Mouse (Mus musculus) embryonic facial prominence, embryonic 14.5 days (tissue): ENCODE measurements around the gene Gpr3. TPM values are rescaled to one million over a fixed set of nuclear protein-coding genes. Genes with fewer than 3 reads are reported as not detected.

Experiments
- ATAC-seq: fragments of 200-750 bp; cut with Nextera tagmentation; 2 replicates; pipeline ENCODE4 v1.8.0; 2017; ENCODE audit warnings: low read depth, moderate number of reproducible peaks, moderate TSS enrichment
- DNase-seq: peaks from one replicate; pipeline ENCODE4 v3.0.0-alpha.2; 2015; ENCODE audit warnings: low spot score
- H3K27ac ChIP-seq: fragments of 300-500 bp; sonication (generic); replicated peaks from 2 replicates; pipeline ENCODE4 v1.5.1; 2014; ENCODE audit warnings: low read depth, mild to moderate bottlenecking, low read length, moderate library complexity
- H3K27me3 ChIP-seq: fragments of 300-500 bp; sonication (generic); replicated peaks from 2 replicates; pipeline ENCODE4 v1.6.1; 2014; ENCODE audit warnings: low read length; ENCODE audit not compliant: control insufficient read depth, insufficient read depth
- H3K36me3 ChIP-seq: fragments of 300-500 bp; sonication (generic); 2 replicates; pipeline ENCODE4 v1.6.1; 2014; ENCODE audit warnings: low read length, mixed read lengths; ENCODE audit not compliant: control insufficient read depth, insufficient read depth
- H3K4me1 ChIP-seq: fragments of 300-500 bp; sonication (generic); 2 replicates; pipeline ENCODE4 v1.6.1; 2014; ENCODE audit warnings: antibody characterized with exemption, low read length; ENCODE audit not compliant: control insufficient read depth, insufficient read depth
- H3K4me2 ChIP-seq: fragments of 300-500 bp; sonication (generic); 2 replicates; pipeline ENCODE4 v1.6.1; 2014; ENCODE audit warnings: low read depth, mild to moderate bottlenecking, low read length, moderate library complexity, mixed read lengths
- H3K4me3 ChIP-seq: fragments of 300-500 bp; sonication (generic); 2 replicates; pipeline ENCODE4 v1.5.1; 2014; ENCODE audit warnings: low read depth, mild to moderate bottlenecking, low read length
- H3K9ac ChIP-seq: fragments of 300-500 bp; sonication (generic); 2 replicates; pipeline ENCODE4 v1.6.1; 2014; ENCODE audit warnings: low read depth, mild to moderate bottlenecking, low read length, moderate library complexity, mixed read lengths
- H3K9me3 ChIP-seq: fragments of 300-500 bp; sonication (generic); 2 replicates; pipeline ENCODE4 v1.6.1; 2016; ENCODE audit warnings: low read length; ENCODE audit not compliant: control insufficient read depth
- WGBS: fragments of 180-500 bp; shearing (Covaris S2); extraction: QIAGEN DNeasy Blood & Tissue Kit; methylation state at CpG from one replicate; pipeline ENCODE4 v1.1.7; 2014; 5-methylcytosine and 5-hydroxymethylcytosine counted together
- polyA plus RNA-seq: library from polyadenylated mRNA; unstranded; fragments of >200 nt; fragmentation: Nextera tagmentation; extraction: Ambion mirVana; gene quantifications from 2 replicates; pipeline ENCODE4 v1.2.1, GENCODE M21; 2014

Gpr3 gene
- polyA plus RNA-seq: 0.18 and 0.19 TPM in 2 replicates

GRCm38 (mm10) chr4:133211751-133212561 lies at the start of gene Gpr3, which contains the start of gene Cd164l2:
Gpr3 (minus strand) TSS chr4:133212536.
Cd164l2 (plus strand) TSS chr4:133212131.
- DNase-seq (no peak), ATAC-seq (peak; percentile 31)
- Histone ChIP-seq H3K9ac (peak within 1 kb of the TSS; percentile 67), H3K4me1 (peaks cover 13% of the 10 kb centered on the region), H3K27ac (no peak within 1 kb of the TSS), H3K9me3 (no peaks in the 10 kb centered on the region), H3K27me3 (peaks cover 20% of the 10 kb centered on the region), H3K4me2 (peak within 1 kb of the TSS; percentile 100), H3K4me3 (peak within 1 kb of the TSS; percentile 62), H3K36me3 (no peaks in the 10 kb centered on the region)
- 3% methylated on average over 27 of the region's 52 CpGs for WGBS

GRCm38 (mm10) chr4:133261641-133262374 lies 49.5 kb upstream of the Gpr3 start:
- DNase-seq: no peak
- Histone ChIP-seq H3K4me1 (no peaks in the 10 kb centered on the region), H3K9me3 (no peaks in the 10 kb centered on the region), H3K27ac (peak overlapping the region; percentile 39; the same call in 1 of the 2 replicates), H3K9ac (peak overlapping the region; percentile 11; the same call in 1 of the 2 replicates), H3K27me3 (peaks cover 4% of the 10 kb centered on the region; the same call in 1 of the 2 replicates), H3K4me3 (peak overlapping the region; percentile 7; the same call in 1 of the 2 replicates), H3K4me2 (peak overlapping the region; percentile 34), H3K36me3 (peaks cover 28% of the 10 kb centered on the region)
- no peak for ATAC-seq
- 40% methylated on average over 10 of the region's 10 CpGs for WGBS

GRCm38 (mm10) chr4:133257798-133258408 lies 45.6 kb upstream of the Gpr3 start:
- ATAC-seq: no peak
- no peaks in the 10 kb centered on the region for H3K9me3 ChIP-seq
- no peak overlapping the region for H3K4me3 ChIP-seq
- no peak overlapping the region for H3K4me2 ChIP-seq
- H3K9ac ChIP-seq: no peak overlapping the region
- H3K36me3 ChIP-seq: no peaks in the 10 kb centered on the region
- 72% methylated on average over 12 of the region's 12 CpGs for WGBS
- DNase-seq: no peak
- no peaks in the 10 kb centered on the region for H3K4me1 ChIP-seq
- H3K27me3 ChIP-seq: peaks cover 16% of the 10 kb centered on the region
- H3K27ac ChIP-seq: no peak overlapping the region

DNA sequence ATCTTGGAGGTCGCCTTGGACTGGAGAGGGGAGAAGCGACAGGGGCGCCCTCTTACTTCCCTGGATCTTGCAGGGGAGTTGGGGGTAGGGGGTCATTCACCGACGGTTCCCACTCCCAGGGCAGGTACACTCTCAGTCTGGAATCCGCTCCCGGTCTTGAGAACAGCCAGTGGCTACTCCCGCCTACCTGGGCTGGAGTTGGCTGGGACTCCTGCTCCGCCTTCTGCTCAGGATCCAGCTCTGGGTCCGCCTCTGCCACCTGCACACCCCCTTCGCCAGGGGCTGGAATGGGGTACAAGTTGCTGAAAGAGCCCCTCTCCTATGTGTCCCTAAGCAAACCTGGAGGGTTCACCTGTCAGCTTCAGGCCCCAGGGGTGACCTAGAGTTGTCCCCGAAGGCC lies 44.9 kb upstream of the Gpr3 start:
- peak overlapping the region; percentile 31 for H3K4me2 ChIP-seq
- no peaks in the 10 kb centered on the region for H3K4me1 ChIP-seq
- DNase-seq (peak; percentile 54), ATAC-seq (no peak)
- no peaks in the 10 kb centered on the region for H3K36me3 ChIP-seq
- 42% methylated on average over 7 of the region's 12 CpGs for WGBS
- H3K27me3 ChIP-seq: peaks cover 16% of the 10 kb centered on the region
- no peaks in the 10 kb centered on the region for H3K9me3 ChIP-seq
- H3K27ac ChIP-seq: no peak overlapping the region
- H3K9ac ChIP-seq: no peak overlapping the region
- H3K4me3 ChIP-seq: no peak overlapping the region; the same call in 1 of the 2 replicates

DNA sequence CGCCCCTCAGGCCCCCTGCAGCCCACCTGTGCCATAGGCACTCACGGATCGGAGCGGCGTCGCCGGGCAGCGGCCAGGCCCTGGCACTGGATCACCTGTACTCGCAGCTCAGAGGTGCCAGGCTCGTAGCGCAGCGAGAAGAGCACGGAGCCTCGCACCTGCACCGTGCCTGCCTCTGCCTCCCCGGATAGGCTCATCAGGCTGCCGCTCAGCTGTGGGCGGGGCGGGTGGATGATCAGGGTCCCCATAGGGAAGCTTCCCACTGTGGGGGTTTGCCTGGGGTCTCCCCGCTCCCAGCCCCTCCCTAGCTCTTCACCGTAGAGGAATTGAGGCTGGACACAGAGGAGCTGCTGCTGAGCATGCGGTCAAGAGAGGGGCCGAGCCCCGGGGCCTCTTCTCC lies 44.5 kb upstream of the Gpr3 start:
- ATAC-seq: peak; percentile 79

GRCm38 (mm10) chr4:133255392-133255791 lies 43.1 kb upstream of the Gpr3 start:
- Histone ChIP-seq H3K4me1 (peaks cover 10% of the 10 kb centered on the region; the same call in 1 of the 2 replicates), H3K9me3 (no peaks in the 10 kb centered on the region), H3K4me3 (no peak overlapping the region), H3K4me2 (no peak overlapping the region), H3K9ac (no peak overlapping the region), H3K27ac (no peak overlapping the region), H3K27me3 (peaks cover 32% of the 10 kb centered on the region), H3K36me3 (no peaks in the 10 kb centered on the region)
- no peak for ATAC-seq
- 62% methylated on average over 6 of the region's 6 CpGs for WGBS
- DNase-seq: no peak

More for the DNA sequence above, 44.5 kb upstream of the Gpr3 start:
- peaks cover 18% of the 10 kb centered on the region for H3K27me3 ChIP-seq
- H3K4me3 ChIP-seq: no peak overlapping the region; the same call in 1 of the 2 replicates
- H3K9me3 ChIP-seq: no peaks in the 10 kb centered on the region
- WGBS: 12% methylated on average over 22 of the region's 24 CpGs
- H3K4me1 ChIP-seq: no peaks in the 10 kb centered on the region
- no peak overlapping the region for H3K27ac ChIP-seq
- H3K9ac ChIP-seq: peak overlapping the region; percentile 42; the same call in 1 of the 2 replicates
- DNase-seq: no peak
- H3K36me3 ChIP-seq: no peaks in the 10 kb centered on the region
- peak overlapping the region; percentile 31 for H3K4me2 ChIP-seq

- H3K27me3 ChIP-seq: peaks cover 45% of the 10 kb centered on the region
- H3K36me3 ChIP-seq: no peaks in the 10 kb centered on the region
- no peak overlapping the region for H3K27ac ChIP-seq
- ATAC-seq (no peak), DNase-seq (no peak)
- H3K4me3 ChIP-seq: no peak overlapping the region
- no peak overlapping the region for H3K9ac ChIP-seq
- WGBS: 90% methylated on average over 8 of the region's 12 CpGs
- no peaks in the 10 kb centered on the region for H3K9me3 ChIP-seq
- peaks cover 10% of the 10 kb centered on the region; the same call in 1 of the 2 replicates for H3K4me1 ChIP-seq
- H3K4me2 ChIP-seq: no peak overlapping the region
Observed at GRCm38 (mm10) chr4:133253412-133253811, 41.1 kb upstream of the Gpr3 start.

GRCm38 (mm10) chr4:133252089-133252488 lies 39.8 kb upstream of the Gpr3 start:
- peaks cover 10% of the 10 kb centered on the region; the same call in 1 of the 2 replicates for H3K4me1 ChIP-seq
- ATAC-seq (no peak), DNase-seq (no peak)
- H3K27ac ChIP-seq: no peak overlapping the region
- H3K27me3 ChIP-seq: peaks cover 54% of the 10 kb centered on the region
- H3K9ac ChIP-seq: no peak overlapping the region; the same call in 1 of the 2 replicates
- 23% methylated on average over 4 of the region's 4 CpGs for WGBS
- H3K9me3 ChIP-seq: no peaks in the 10 kb centered on the region
- no peak overlapping the region for H3K4me2 ChIP-seq
- no peaks in the 10 kb centered on the region for H3K36me3 ChIP-seq
- no peak overlapping the region for H3K4me3 ChIP-seq
